Mouse (Mus musculus) stomach, postnatal 0 days (tissue): ENCODE results near the gene Rbms1. TPM values are rescaled to one million over a fixed set of nuclear protein-coding genes. Genes with fewer than 3 reads are reported as not detected.

Experiments used
- ATAC-seq: fragments of 200-750 bp; cut with Nextera tagmentation; 2 replicates; pipeline ENCODE4 v1.8.0; 2017; ENCODE audit not compliant: low FRiP score, low TSS enrichment
- DNase-seq: peaks from one replicate; pipeline ENCODE4 v3.0.0-alpha.2; 2016; ENCODE audit warnings: low spot score
- H3K27ac ChIP-seq: fragments of 300-500 bp; sonication (generic); replicated peaks from 2 replicates; pipeline ENCODE4 v1.5.1; 2014; ENCODE audit warnings: mild to moderate bottlenecking, control low read depth
- H3K27me3 ChIP-seq: fragments of 300-500 bp; sonication (generic); 2 replicates; pipeline ENCODE4 v1.6.1; 2014; ENCODE audit warnings: low read length; ENCODE audit not compliant: control insufficient read depth, insufficient read depth
- H3K36me3 ChIP-seq: fragments of 300-500 bp; sonication (generic); 2 replicates; pipeline ENCODE4 v1.6.1; 2014; ENCODE audit warnings: low read length, mixed read lengths; ENCODE audit not compliant: control insufficient read depth, insufficient read depth
- H3K4me1 ChIP-seq: fragments of 300-500 bp; sonication (generic); replicated peaks from 2 replicates; pipeline ENCODE4 v1.6.1; 2014; ENCODE audit warnings: antibody characterized with exemption; ENCODE audit not compliant: control insufficient read depth, insufficient read depth
- H3K4me2 ChIP-seq: fragments of 300-500 bp; sonication (generic); replicated peaks from 2 replicates; pipeline ENCODE4 v1.6.1; 2014; ENCODE audit warnings: low read depth, mild to moderate bottlenecking, control low read depth, moderate library complexity
- H3K4me3 ChIP-seq: fragments of 300-500 bp; sonication (generic); 2 replicates; pipeline ENCODE4 v1.5.1; 2014; ENCODE audit warnings: low read depth, low read length, control low read depth
- H3K9ac ChIP-seq: fragments of 300-500 bp; sonication (generic); 2 replicates; pipeline ENCODE4 v1.6.1; 2014; ENCODE audit warnings: mild to moderate bottlenecking, low read length, control low read depth, mixed read lengths
- H3K9me3 ChIP-seq: fragments of 300-500 bp; sonication (generic); 2 replicates; pipeline ENCODE4 v1.6.1; 2016; ENCODE audit warnings: low read length; ENCODE audit not compliant: control insufficient read depth
- CTCF ChIP-seq: IDR thresholded peaks from 2 replicates; pipeline ENCODE4 v1.5.1; 2016; ENCODE audit warnings: antibody characterized with exemption, low read depth, mild to moderate bottlenecking, moderate library complexity
- EP300 ChIP-seq: optimal IDR thresholded peaks from 2 replicates; pipeline ENCODE3; 2016; ENCODE audit warnings: antibody characterized with exemption
- WGBS: fragments of 180-500 bp; shearing (Covaris S2); extraction: QIAGEN DNeasy Blood & Tissue Kit; methylation state at CpG from one replicate; pipeline ENCODE4 v1.1.7; 2014; 5-methylcytosine and 5-hydroxymethylcytosine counted together
- polyA plus RNA-seq: library from polyadenylated mRNA; unstranded; fragments of >200 nt; fragmentation: Nextera tagmentation; extraction: Ambion mirVana; gene quantifications from 2 replicates; pipeline ENCODE4 v1.2.1, GENCODE M21; 2015

Rbms1 gene
- polyA plus RNA-seq, 1 experiment from 2014 or later: 81.1 TPM

DNA sequence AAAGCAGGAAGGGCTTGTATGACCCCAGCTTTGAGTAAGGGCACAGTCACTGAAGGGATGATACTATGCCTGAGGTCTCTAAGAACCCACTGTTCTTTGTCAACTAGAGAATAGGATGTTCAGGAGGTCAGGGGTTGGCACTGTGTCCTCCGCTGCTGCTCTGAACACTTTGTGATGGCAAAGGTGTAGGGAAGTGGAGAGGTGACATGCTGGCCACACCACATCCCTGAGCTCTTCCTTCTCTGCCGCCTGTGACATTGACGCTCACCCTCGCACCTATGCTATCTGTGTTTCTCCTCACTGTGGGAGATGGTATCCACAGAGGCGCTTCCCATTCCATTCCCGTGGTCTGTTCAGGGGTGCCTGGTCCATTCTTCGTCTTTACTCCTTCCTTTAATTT lies 163.2 kb downstream of the Rbms1 start:
- ATAC-seq: no peak
- no peak overlapping the region for H3K9ac ChIP-seq

DNA sequence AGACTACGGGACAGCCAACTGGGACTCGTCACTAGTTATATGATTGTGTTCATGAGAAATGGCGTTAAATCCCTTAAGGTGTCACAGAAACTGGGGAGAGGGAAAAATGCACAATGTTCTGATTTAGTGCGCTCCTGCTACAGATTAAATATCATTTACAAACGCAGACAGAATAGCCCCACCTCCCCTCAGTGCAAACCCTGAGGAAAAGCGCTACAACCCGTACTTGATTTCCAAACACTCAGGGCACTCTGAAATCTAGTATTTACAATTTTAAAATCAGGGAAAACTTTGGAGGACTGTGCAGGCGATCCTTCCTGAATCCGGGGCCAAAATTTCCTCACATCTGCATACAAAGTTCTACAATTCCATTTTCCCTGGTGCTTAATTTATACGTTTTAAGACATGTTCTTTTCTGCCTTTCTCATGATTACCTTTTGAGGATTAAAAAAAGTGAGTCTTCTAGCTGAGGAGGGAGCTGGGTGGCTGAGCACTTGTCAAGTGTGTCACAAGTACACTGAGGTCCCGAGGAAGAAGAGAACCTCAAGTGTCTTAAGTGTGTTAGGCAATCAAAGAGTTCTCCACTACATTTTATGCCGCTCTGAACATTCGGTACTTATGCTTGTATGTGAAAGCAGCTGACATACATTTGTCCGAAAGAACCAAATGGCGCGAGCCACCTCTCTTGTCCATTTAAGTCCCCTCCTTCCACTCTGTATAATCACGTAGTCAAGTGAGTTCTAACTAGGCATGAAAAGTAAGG lies 164.0 kb downstream of the Rbms1 start:
- WGBS: 76% methylated on average over 17 of the region's 17 CpGs
- Histone ChIP-seq H3K9ac (no peak overlapping the region), H3K27ac (no peak overlapping the region), H3K9me3 (no peaks in the 10 kb centered on the region), H3K27me3 (no peaks in the 10 kb centered on the region), H3K4me2 (no peak overlapping the region), H3K4me1 (0 out of 2 replicates have a peak, but pooled peaks cover 7% of the 10 kb centered on the region), H3K4me3 (no peak overlapping the region), H3K36me3 (peaks cover 4% of the 10 kb centered on the region; the same call in 1 of the 2 replicates)
- TF ChIP-seq EP300 (no peak), CTCF (no peak)
- ATAC-seq (no peak), DNase-seq (no peak)

More for the DNA sequence above, 163.2 kb downstream of the Rbms1 start:
- H3K36me3 ChIP-seq: peaks cover 4% of the 10 kb centered on the region; the same call in 1 of the 2 replicates
- TF ChIP-seq CTCF (no peak), EP300 (no peak)
- H3K4me1 ChIP-seq: peaks cover 8% of the 10 kb centered on the region; the same call in 1 of the 2 replicates
- H3K9me3 ChIP-seq: no peaks in the 10 kb centered on the region
- H3K27me3 ChIP-seq: no peaks in the 10 kb centered on the region
- H3K27ac ChIP-seq: no peak overlapping the region
- DNase-seq: no peak
- no peak overlapping the region for H3K4me2 ChIP-seq
- H3K4me3 ChIP-seq: no peak overlapping the region
- 94% methylated on average over 7 of the region's 7 CpGs for WGBS

DNA sequence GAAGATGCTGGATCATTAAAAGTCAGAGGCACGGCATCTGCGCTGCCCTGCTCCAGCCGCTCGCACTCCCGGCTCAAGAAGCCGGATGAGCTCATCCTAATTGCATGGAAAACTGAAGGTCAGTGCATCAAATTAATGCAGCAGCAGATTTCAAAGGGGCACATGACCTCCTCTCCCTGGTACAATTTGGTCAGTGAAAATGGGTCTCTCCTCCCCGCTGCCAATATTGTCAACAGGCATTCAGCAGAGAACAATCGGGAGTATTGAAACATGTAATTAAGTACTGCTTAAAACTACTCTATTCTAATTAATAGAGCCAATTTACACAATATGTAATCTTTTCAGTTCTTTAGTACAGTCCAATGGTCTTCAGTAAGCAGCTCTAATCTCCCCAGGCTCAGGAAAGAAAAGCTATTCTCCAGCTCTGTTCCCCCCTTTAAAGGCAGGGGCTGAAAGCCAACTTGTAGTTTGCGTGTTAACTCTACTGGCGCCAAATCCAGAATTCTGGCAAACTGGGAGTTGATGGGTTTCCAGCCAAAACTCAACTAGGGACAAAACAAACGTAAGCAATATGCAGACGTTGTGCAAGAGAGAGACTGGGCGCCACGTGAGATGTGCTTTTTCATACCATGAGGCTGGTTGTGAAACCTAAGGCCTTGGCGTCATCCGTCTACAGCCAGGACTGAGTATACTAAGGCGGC lies 165.9 kb downstream of the Rbms1 start:
- no peak overlapping the region for H3K9ac ChIP-seq
- TF ChIP-seq CTCF: no peak
- no peak for TF ChIP-seq EP300
- ATAC-seq (peak; percentile 63; the same call in 1 of the 2 replicates), DNase-seq (peak; percentile 38)
- no peak overlapping the region for H3K4me3 ChIP-seq
- H3K27ac ChIP-seq: peak overlapping the region; percentile 50
- no peak overlapping the region for H3K4me2 ChIP-seq
- H3K4me1 ChIP-seq: 0 out of 2 replicates have a peak, but pooled peaks cover 7% of the 10 kb centered on the region
- no peaks in the 10 kb centered on the region for H3K27me3 ChIP-seq
- no peaks in the 10 kb centered on the region for H3K9me3 ChIP-seq
- WGBS: 61% methylated on average over 17 of the region's 17 CpGs
- H3K36me3 ChIP-seq: peaks cover 4% of the 10 kb centered on the region; the same call in 1 of the 2 replicates

DNA sequence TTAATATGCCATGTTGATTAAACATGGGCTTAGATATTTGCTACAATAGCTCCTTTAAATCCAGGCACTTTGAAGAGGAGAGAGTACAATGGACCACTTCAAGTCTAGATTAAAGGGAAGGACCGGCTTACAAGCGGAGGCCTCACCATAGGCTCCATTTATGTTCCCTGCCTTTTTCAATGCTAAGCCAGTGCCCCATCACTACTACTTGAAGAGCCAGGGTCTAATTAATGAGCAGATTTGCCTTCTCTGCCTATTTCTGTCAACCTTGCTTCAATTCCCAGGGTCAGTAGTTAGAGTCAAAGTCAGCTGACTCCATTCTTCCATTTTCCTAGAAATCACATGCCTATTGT lies 166.4 kb downstream of the Rbms1 start:
- no peak overlapping the region for H3K4me2 ChIP-seq
- ATAC-seq: no peak
- H3K9me3 ChIP-seq: no peaks in the 10 kb centered on the region
- H3K9ac ChIP-seq: no peak overlapping the region
- TF ChIP-seq CTCF (no peak), EP300 (no peak)
- no peak overlapping the region for H3K4me3 ChIP-seq
- 0 out of 2 replicates have a peak, but pooled peaks cover 3% of the 10 kb centered on the region for H3K4me1 ChIP-seq
- 72% methylated on average over 2 of the region's 2 CpGs for WGBS
- H3K27me3 ChIP-seq: no peaks in the 10 kb centered on the region
- peaks cover 4% of the 10 kb centered on the region; the same call in 1 of the 2 replicates for H3K36me3 ChIP-seq
- no peak for DNase-seq
- no peak overlapping the region; the same call in 1 of the 2 replicates for H3K27ac ChIP-seq

DNA sequence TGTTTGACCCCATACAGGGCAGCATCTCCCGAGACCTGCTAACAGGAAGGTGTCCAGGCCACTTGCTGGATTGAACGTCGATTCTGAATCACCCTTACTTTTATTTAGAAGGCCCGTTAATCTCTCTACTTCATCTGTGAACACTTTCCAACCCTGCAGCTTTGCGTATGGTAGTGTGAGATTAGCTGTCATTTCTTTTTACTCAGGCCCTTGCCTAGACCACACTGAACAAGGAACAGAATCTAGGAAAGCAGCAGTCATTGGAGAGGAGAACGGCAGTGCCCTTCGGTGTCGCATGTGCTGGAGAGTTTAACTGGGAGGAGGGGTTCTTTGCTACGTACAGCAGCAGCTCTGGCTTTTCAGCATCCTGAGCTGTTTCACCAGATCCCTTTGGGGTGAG lies 167.1 kb downstream of the Rbms1 start:
- WGBS: 75% methylated on average over 9 of the region's 9 CpGs
- ATAC-seq: no peak
- H3K36me3 ChIP-seq: peaks cover 4% of the 10 kb centered on the region; the same call in 1 of the 2 replicates
- TF ChIP-seq CTCF (no peak), EP300 (no peak)
- no peak overlapping the region for H3K27ac ChIP-seq
- H3K27me3 ChIP-seq: no peaks in the 10 kb centered on the region
- no peaks in the 10 kb centered on the region for H3K4me1 ChIP-seq
- H3K9ac ChIP-seq: no peak overlapping the region
- H3K9me3 ChIP-seq: no peaks in the 10 kb centered on the region
- no peak overlapping the region for H3K4me2 ChIP-seq
- no peak for DNase-seq
- no peak overlapping the region for H3K4me3 ChIP-seq
